Mouse (Mus musculus) heart, postnatal 10 days (tissue): ENCODE measurements around the gene Zfp622. TPM values are rescaled to one million over a fixed set of nuclear protein-coding genes. Genes with fewer than 3 reads are reported as not detected.
A peak's percentile ranks its signal among the peaks of the same experiment; 100 is the strongest.

ENCODE experiments used
- DNase-seq, 2 experiments: peaks; one replicate each; pipeline ENCODE4 v3.0.0; 2021
- intact Hi-C: fragments of 180-260 bp; cut with DNase I; formaldehyde crosslinking; loops from one replicate; pipeline ENCODE4 v1.15.1; 2025
- total RNA-seq, 2 experiments: library from RNA; stranded (reverse); gene quantifications; 2 replicates each; pipeline ENCODE4 v1.2.3; 2021

The Zfp622 gene
- 10 to 100 TPM; 22.1 to 26.8 TPM for total RNA-seq

DNA sequence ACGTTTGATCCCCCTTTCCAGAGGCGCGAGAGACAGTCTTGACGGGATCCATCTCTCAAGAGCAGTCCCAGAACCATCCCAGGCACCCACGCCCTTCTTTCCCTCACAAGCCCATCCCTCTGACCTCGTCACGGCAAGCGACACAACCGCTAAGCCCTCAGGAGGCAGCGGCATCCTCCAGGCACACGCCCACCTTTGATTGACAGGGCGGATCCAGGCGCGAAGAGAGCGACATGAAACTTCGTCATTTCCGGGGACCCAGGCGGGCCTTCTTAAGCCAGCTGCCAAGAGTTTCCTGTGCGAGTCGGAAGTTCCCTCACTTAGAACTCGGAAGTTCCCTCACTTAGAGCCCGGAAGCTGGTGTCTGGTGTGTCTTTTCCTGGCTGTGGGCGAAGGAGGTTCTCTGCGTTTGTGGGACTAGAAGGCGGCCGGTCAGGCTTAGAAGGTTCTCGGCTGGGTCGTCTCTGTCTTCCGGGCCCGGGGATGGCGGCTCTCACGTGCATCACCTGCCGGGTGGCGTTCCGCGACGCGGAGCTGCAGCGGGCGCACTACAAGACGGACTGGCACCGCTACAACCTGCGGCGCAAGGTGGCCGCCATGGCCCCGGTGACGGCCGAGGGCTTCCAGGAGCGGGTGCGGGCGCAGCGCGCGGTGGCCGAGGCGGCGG lies at the start of gene Zfp622:
Gene Zfp622 (plus strand): TSS at position 300 of the 667 bp plus-strand sequence.
- DNase-seq: peak; percentile 98
- intact Hi-C loops: no loop called here

DNA sequence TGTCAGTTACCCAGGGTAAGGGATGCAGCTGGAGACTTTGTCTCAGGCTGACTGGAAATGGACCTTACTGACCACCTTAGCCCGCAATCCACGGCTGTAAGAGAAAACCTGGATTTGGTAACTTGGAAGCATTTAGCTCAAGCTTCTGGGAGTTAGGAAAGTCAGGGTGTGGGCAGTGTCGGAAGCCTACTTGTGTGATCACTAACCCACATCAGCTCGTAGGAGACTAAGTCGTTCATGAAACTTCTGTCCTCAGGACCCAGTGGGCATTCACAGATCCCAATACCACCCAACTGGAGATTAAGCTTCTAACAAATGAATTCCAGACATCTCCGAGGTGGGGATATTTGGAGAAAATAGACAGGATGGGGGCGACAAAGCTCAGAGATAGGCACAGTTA lies 49.8 kb upstream of the Zfp622 start:
- intact Hi-C loops: no loop called here

DNA sequence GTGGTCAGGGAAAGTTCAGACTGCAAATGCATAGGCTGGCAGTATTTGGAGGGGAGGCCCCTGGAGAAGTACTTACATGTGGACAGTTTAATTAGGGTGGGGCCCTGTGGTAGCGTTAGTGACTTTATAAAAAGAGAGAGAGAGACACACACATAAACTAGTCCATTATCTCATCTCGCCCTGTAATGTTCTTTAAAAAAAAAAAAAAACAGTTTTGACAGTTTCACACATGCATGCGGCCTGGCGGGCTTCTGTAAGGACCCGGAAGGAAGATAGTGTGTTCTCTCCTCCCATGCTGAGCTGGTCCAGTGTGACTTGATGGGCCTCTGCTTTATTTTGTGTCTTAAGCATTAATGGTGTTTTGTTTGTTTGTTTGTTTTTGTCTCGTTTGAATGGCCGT lies 45.7 kb upstream of the Zfp622 start:
- no peak for DNase-seq
- intact Hi-C loops: no loop called here

More for the DNA sequence above, 49.8 kb upstream of the Zfp622 start:
- DNase-seq: no peak

DNA sequence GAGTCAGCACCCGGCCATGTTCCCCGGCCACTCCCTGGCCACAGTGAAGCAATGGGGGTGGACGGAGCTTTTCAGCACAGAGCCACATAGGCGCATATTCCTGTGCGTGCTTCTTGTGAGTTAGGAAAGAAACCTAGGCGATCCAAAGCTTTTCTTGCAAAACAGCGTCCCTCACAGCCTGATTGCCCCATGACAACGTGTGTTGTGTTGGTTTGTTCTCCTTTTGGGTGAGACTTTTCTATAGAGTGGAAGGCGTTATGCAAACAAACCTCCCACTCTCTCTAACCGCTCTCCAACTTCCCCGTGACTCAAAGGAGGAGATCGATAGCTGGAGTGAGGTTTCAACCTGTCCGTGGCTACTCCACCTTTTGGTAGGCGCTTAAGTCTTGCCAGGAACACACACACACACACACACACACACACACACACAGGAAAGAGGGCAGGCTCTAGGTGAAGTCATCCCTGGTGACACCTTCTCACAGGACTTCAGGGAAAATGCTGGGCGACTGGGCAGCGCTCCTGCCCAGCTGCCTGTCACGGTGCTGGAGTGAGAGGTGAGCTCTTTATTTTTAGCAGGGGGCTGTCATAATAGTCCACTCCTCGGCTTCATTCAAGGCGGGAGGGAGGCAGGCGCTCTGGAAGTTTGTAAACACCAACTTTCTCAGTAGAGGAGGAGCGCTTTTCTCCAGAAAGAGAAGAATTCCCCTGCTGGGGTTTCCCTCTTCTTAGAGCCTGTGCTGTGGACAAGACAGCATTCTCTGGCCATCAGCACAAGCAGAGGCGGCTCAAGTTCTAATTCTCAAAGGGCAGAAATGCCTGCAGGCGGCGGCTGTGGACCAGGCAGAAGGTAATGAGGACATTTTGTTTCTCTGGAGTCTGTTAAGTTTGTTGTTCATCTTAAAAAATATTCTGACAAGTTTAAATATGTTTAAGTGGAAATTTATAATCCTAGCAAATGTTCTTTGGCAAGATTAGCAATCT lies 43.5 kb upstream of the Zfp622 start:
- peak; percentile 75 to 80 for DNase-seq

DNA sequence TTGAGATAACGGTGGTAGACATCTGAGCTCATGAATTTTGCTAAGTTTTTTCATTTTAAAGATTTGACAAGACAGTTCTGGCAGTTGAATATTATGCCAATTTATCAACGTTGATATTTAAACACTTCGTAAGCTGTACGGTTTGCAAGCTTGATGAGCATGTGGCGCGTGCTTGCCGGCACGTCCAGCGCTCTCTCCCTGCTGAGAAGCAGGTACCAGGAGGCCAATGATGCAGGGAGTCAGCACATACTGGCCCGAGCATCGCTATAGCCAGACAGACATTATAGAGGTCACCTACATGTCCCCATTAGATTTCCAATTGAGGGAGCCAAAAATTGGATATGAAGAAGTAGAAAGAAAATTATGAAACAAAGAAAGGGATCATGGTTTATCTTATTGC lies 42.7 kb upstream of the Zfp622 start:
- intact Hi-C loops: loop anchor here (5.0 kb wide), 1 partner anchor 39 kb away; no protein-coding TSS in a partner anchor
- DNase-seq: no peak

More for the DNA sequence above, 43.5 kb upstream of the Zfp622 start:
- intact Hi-C loops: loop anchor here (5.0 kb wide), 1 partner anchor 38 kb away; no protein-coding TSS in a partner anchor

DNA sequence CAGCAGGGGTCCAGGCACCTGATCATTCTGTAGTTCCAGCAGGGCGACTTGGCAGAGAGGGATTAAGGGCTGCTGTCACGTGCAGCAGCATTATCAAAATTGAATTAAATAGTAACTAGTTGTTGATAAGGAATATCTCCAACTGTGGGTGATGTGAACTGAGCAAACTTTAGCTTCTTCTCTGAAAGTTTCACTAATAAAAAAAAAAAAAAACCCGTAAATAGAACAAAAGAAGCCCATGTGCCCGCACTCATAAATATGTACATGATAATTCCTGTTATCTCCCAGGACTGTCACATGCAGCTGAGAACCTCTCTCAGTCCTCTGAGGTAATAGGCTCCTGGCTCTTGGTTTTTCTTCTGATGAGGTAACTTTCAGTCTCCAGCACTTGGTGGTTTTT lies 41.8 kb upstream of the Zfp622 start:
- intact Hi-C loops: loop anchor here (5.0 kb wide), 1 partner anchor 40 kb away; no protein-coding TSS in a partner anchor
- DNase-seq: no peak

DNA sequence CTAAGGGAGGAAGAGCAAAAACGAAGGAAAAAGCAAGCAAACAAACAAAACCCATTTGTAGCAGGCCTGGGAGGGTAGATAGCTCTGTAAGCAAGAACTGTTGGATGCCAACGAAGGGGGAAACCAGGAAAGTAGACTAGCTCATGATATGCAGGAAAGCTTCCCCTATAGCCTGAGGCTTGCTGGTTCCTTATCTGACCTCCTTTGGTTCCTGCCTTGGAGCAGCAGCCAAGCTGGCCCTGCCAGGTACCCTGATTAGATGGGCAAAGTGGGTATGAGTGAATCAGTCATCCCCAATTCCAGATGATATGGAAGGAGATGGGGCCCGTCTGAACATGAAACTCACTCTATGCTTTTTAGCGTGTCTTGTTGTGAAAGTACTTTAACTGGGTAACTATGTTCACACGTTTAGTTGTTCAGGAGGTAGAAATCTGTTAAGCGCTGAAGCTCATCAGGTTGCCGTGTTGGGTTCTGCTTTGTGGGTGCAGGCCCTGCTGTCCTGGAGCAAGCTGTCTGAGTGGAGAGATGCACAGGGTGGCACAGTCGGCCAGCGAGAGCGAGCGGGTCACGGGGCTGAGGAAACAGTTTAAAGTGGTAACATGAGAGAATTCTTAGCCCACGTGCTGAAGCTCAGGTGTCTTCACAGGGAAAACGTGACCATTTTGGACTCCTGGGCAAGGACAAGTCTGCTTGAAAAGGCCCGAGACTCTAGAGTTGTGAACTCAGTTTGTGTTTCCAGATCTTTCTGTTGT lies 40.6 kb upstream of the Zfp622 start:
- intact Hi-C loops: loop anchor here (5.0 kb wide), 1 partner anchor 41 kb away; no protein-coding TSS in a partner anchor
- peak in 1 of 2 experiments; percentile 54 for DNase-seq

DNA sequence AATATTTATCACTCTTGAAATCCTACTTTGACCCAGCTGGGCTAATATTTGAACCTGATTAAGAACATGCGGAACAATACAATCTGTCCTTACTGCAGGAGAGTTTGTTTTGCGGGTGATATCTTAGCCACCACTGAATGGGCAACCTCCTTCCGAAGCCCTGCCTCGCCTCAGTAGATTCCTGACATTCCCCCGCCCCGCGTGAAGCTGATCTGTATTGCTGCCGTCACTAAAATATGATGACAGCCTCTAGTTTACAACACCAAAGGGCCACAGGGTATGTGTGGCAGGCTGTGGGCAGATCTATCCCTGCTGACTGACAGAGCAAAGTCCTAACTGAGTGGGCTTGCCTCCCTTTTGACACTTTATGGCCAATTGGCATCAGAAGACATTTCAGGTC lies 38.9 kb upstream of the Zfp622 start:
- DNase-seq: peak in 1 of 2 experiments; percentile 50

DNA sequence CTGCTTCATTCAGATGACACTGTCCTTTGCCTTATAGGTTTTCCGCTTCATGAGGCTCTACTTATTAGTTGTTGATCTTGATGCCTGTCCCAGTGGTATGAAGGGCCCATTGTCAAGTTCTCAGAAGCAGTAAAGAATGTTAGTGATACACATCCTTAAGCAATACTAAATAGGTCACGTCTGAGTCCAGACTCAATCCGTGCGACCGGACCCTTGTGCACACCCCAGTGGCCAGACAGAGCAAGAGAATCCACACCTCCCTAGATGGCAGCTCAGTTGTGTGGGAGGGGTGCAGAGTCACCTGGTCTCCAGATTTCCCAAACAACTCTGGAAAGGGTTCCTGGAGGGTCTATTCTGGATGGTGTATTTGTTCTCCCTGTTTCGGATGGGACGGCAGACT lies 37.7 kb upstream of the Zfp622 start:
- intact Hi-C loops: no loop called here
- DNase-seq: no peak

More for the DNA sequence above, 38.9 kb upstream of the Zfp622 start:
- intact Hi-C loops: no loop called here

DNA sequence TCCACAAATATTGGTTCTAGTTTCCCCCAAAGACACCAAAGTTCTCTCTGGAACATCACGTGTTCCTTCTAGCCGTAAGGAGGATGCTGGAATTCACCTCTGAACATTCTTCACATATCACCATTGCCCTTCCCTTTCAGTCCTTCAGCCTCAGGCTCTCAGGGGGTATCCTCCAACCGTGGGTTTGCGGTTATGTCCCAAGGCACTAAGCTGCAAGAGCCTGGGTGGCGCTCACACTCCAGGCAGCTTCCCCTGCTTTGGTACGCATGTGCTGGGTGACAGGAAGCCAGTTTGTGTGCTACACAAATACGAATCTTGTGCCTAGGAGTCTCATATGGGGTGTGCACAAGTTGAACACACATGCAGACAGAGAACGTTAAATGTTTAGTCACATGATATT lies 36.8 kb upstream of the Zfp622 start:
- DNase-seq: no peak
- intact Hi-C loops: no loop called here

DNA sequence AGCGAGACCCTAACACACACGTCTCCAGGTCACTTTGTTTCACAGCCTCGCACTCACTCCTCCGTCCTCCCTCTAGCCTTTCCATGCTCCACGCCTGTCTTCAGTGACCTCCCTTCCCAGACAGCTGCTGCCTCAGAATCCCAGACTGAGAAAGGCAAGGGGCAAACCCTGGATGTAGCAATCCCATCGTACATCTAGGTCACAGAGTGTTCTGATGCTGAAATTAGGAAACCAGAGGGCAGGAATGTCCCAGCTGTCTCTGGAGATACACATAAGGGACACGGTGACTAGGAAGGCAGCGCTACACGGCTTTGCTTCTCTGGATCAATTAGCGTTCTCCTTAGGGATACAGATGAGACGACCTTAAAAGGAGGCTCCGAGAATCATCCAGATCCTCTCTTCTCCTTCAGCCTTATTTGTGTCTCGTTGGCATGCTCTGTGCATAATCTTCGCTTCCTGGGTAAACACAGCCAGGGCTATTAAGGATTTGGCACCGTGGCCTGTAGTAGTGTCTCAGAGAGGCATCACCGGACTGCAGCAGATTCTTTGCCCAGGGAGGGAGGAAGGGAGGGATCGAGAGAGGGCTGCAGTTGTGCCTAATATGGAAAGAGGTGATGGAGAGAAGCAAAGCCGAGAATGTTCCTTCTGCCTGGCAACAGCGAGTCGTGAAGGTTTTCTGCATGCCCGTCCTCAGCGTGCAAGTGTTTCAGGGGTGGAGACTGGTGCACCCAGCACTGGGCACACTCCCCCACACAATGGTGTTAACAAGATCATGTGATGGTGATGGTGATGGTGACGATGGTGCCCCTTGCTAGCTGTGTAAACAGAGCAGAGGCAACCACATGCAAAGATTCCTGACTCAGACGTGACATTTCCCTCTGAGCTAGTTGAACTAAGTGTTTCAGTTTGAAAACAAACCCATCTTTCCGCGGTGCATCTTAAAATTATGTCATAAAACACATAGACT lies 35.6 kb upstream of the Zfp622 start:
- DNase-seq: peak; percentile 53 to 56
- intact Hi-C loops: no loop called here

DNA sequence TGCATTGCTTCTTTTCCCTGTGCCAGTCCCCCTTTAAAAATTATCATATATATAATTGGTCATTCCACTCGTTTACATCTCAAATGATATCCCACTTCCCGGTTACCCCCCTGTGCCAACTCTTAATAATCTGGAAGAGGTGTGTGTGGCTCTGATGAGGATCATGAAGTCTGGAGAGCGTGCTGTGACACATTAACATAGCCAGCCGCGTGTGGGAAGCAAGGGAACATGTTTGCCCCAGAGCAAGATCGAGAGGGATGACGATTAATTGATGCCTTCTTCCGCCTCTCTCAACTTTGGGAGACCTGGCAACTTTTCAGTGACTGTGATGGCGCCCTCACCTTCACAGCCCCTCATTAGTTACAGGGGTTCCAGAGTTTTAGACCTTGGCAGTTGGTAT lies 34.5 kb upstream of the Zfp622 start:
- DNase-seq: no peak
- intact Hi-C loops: no loop called here

DNA sequence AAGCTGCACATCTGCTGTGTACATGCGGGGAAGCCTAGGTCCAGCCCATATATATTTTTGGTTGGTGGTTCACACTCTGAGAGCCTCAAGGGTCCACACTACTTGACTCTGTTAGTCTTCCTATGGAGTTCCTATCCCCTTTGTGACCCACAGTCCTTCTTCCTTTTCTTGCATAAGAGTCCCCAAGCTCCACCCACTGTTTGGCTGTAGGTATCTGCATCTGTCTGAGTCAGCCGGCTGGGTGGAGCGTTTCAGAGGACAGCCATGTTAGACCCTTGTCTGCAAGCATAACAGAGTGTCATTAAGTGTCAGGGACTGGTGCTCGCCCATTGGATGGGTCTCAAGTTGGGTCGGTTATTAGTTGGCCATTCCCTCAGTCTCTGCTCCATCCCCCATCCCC lies 33.6 kb upstream of the Zfp622 start:
- intact Hi-C loops: no loop called here
- no peak for DNase-seq

DNA sequence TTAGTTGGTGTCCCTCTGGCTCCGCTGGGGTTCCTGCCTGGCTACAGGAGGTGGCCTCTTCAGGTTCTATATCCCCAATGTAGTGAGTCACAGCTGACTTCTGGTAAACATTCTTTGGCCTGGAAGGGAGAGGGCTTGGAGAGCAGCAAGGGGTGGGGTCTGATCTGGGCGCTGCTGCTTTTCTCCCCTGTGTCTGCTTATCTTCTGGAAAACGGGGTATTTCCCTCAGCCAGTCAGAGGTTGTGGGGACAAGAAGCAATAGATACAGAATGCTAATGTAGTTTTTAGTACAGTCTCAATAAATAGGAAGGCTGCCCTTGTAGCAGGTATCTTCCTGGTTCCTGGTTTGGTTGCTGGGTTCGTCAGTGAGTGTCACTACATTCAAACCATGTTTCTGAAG lies 33.1 kb upstream of the Zfp622 start:
- intact Hi-C loops: no loop called here

DNA sequence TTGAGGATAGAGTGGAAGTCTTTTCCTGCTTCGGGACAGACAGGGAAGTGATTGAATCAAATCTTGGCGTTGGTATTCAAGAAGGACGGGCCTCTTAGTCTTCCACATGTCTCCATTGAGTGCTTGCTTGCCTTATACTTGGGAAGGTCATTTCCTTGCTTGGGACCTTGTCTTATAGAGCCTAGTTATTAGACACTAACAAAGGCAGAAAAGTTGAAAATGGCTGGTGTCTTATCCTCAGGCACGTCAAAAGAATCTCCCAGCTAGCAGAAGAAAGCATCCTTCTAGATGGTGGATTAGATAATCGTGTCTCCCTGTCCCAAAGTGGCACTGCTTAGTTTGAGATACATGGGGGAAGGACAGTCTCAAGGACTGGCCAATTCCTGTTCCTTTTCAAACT lies 28.2 kb upstream of the Zfp622 start:
- DNase-seq: no peak
- intact Hi-C loops: loop anchor here (2.0 to 5.0 kb wide), 3 partner anchors 151 to 529 kb away; no protein-coding TSS in a partner anchor

More for the DNA sequence above, 33.1 kb upstream of the Zfp622 start:
- DNase-seq: no peak

DNA sequence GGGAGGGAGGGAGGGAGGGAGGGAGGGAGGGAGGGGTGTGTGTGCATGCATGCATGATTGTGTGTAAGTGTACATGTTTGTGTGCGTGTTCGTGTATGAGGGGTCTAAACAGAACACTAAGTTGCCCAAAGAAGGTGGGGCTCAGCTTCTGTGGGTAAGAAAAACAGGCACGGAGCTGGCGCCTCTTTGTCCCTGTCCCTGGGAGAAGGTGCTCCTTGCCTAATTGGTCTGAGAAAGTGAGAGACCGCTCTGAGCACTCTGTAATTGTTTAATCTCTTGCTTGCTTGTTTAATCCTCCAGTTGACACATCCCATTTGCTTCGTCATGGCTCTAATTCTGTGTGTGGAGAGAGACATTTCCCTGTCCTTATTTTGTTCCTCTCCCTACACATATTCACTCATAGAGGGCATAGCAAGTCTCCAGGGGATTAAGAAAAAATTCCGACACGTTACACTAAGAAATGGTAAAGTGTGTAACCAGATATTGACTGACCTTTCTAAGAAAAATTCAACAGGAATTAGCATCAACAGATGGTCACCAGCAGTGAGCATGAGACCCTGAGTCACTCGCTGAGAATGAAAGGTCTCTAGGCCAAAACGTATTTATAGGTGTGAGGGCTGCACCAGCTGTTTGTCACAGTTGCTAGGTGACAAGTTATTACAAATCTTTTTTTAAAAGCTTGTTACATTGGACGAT lies 27.6 kb upstream of the Zfp622 start:
- intact Hi-C loops: loop anchor here (2.0 to 5.0 kb wide), 3 partner anchors 152 to 529 kb away; no protein-coding TSS in a partner anchor
- peak; percentile 47 to 69 for DNase-seq

DNA sequence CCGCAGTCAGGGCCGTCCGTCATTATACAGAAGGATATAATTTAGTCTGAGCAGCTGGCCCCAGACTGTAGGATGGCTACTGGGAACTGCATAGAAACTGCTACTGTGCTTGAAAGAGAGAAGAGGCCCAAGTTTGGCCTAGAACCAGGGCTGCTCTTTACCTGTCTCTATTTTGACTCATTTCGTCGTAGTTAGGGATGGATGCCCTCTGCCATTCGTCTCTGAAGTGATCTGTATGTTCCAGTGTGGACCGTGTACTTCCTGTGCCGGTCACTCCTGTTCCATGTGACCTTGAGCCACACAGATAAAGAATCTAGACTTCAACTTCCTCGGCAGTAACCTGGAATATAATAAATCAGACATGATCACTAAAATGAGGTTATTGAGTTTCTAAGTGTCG lies 26.5 kb upstream of the Zfp622 start:
- no peak for DNase-seq
- intact Hi-C loops: loop anchor here (2.0 to 5.0 kb wide), 4 partner anchors 57 to 530 kb away; no protein-coding TSS in a partner anchor

DNA sequence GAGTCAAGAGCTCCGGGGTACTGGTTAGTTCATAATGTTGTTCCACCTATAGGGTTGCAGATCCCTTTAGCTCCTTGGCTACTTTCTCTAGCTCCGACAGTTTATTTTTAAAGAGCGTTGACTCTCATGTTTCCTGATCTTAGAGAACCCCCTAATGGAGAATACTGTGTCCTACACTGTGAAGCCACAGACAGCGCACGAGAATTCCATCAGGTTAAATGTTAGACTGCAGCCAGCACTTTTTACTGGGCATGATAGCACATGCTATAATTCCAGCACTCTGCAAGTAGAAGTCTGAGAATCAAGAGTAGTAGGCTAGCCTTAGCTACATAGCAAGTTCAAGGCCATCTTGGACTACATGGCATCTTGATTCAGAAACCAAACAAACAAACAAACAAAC lies 24.8 kb upstream of the Zfp622 start:
- peak in 1 of 2 experiments; percentile 61 for DNase-seq
- intact Hi-C loops: loop anchor here (2.0 to 5.0 kb wide), 3 partner anchors 59 to 532 kb away; no protein-coding TSS in a partner anchor

DNA sequence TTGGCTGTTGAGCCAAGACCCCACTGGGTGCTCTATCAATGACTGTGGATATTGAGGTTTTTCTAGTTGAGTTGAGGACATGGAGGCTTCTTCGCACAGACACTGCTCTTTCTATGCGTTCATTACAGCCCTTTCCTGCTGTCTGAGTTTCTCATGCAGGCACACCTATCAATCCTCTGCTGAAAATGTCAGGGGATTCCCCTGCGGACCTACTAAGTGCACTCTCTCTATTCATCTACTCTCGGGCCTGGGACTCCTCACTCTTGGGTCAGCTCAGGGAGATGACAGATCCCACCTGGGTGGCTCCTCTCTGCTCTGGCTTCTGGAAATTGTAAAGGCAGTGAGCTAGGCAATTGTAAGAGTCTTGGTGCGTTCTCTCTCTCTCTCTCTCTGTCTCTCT lies 23.9 kb upstream of the Zfp622 start:
- no peak for DNase-seq
- intact Hi-C loops: no loop called here
